Mouse (Mus musculus): ENCODE results near the gene Tm4sf19. TPM values are rescaled to one million over a fixed set of nuclear protein-coding genes. Genes with fewer than 3 reads are reported as not detected.

Gene Tm4sf19
- total RNA-seq, 2 experiments from 2014 or later, result not detected

Other genes starting within 250 kb of the Tm4sf19 start
- gene Nrros, start 234.9 kb upstream of the Tm4sf19 start, total RNA-seq (2015; ENCODE audit: low replicate concordance), result 26.3 and 40.7 TPM in 2 replicates
- 8.7 and 11.8 TPM in 2 replicates for gene Nrros, start 234.9 kb upstream of the Tm4sf19 start, total RNA-seq (2017; ENCODE audit: low replicate concordance)
- 6.1 and 7.1 TPM in 2 replicates for gene Bex6, start 220.7 kb upstream of the Tm4sf19 start, total RNA-seq (2015; ENCODE audit: low replicate concordance)
- 3.2 TPM in 1 of 2 replicates, not detected in the other for gene Bex6, start 220.7 kb upstream of the Tm4sf19 start, total RNA-seq (2017; ENCODE audit: low replicate concordance)
- gene Fbxo45, start 153.3 kb upstream of the Tm4sf19 start, total RNA-seq (2015; ENCODE audit: low replicate concordance), result 14.1 and 15.9 TPM in 2 replicates
- 17.5 and 18.5 TPM in 2 replicates for gene Fbxo45, start 153.3 kb upstream of the Tm4sf19 start, total RNA-seq (2017; ENCODE audit: low replicate concordance)
- 3.2 TPM in 1 of 2 replicates, not detected in the other for gene Wdr53, start 153.3 kb upstream of the Tm4sf19 start, total RNA-seq (2015; ENCODE audit: low replicate concordance)
- 7.9 and 16.9 TPM in 2 replicates for gene Wdr53, start 153.3 kb upstream of the Tm4sf19 start, total RNA-seq (2017; ENCODE audit: low replicate concordance)
- gene Smco1, start 129.0 kb upstream of the Tm4sf19 start, total RNA-seq (2015; ENCODE audit: low replicate concordance), result not detected in 2 replicates
- gene Smco1, start 129.0 kb upstream of the Tm4sf19 start, total RNA-seq (2017; ENCODE audit: low replicate concordance), result not detected in 2 replicates
- gene Rnf168, start 123.0 kb upstream of the Tm4sf19 start, total RNA-seq (2015; ENCODE audit: low replicate concordance), result 20.5 and 25.6 TPM in 2 replicates
- gene Rnf168, start 123.0 kb upstream of the Tm4sf19 start, total RNA-seq (2017; ENCODE audit: low replicate concordance), result 47.7 and 49.8 TPM in 2 replicates
- 15.1 and 31.9 TPM in 2 replicates for gene Ubxn7, start 68.2 kb upstream of the Tm4sf19 start, total RNA-seq (2015; ENCODE audit: low replicate concordance)
- 29.9 and 31.6 TPM in 2 replicates for gene Ubxn7, start 68.2 kb upstream of the Tm4sf19 start, total RNA-seq (2017; ENCODE audit: low replicate concordance)
- 8.6 and 11.3 TPM in 2 replicates for gene Tctex1d2, start 19.2 kb downstream of the Tm4sf19 start, total RNA-seq (2015; ENCODE audit: low replicate concordance)
- 4.8 and 11.8 TPM in 2 replicates for gene Tctex1d2, start 19.2 kb downstream of the Tm4sf19 start, total RNA-seq (2017; ENCODE audit: low replicate concordance)
- gene Pcyt1a, start 30.4 kb downstream of the Tm4sf19 start, total RNA-seq (2015; ENCODE audit: low replicate concordance), result 162 and 171 TPM in 2 replicates
- 278 and 335 TPM in 2 replicates for gene Pcyt1a, start 30.4 kb downstream of the Tm4sf19 start, total RNA-seq (2017; ENCODE audit: low replicate concordance)
- gene Slc51a, start 87.4 kb downstream of the Tm4sf19 start, total RNA-seq (2015; ENCODE audit: low replicate concordance), result not detected in 2 replicates
- gene Slc51a, start 87.4 kb downstream of the Tm4sf19 start, total RNA-seq (2017; ENCODE audit: low replicate concordance), result 0.51 TPM in 1 of 2 replicates, not detected in the other
- gene Zdhhc19, start 95.8 kb downstream of the Tm4sf19 start, total RNA-seq (2015; ENCODE audit: low replicate concordance), result not detected in 2 replicates
- not detected in 2 replicates for gene Zdhhc19, start 95.8 kb downstream of the Tm4sf19 start, total RNA-seq (2017; ENCODE audit: low replicate concordance)
- gene Tfrc, start 208.4 kb downstream of the Tm4sf19 start, total RNA-seq (2015; ENCODE audit: low replicate concordance), result 2,179 and 2,513 TPM in 2 replicates
- 2,141 and 2,792 TPM in 2 replicates for gene Tfrc, start 208.4 kb downstream of the Tm4sf19 start, total RNA-seq (2017; ENCODE audit: low replicate concordance)
- gene Tnk2, start 243.4 kb downstream of the Tm4sf19 start, total RNA-seq (2015; ENCODE audit: low replicate concordance), result 124 and 134 TPM in 2 replicates
- gene Tnk2, start 243.4 kb downstream of the Tm4sf19 start, total RNA-seq (2017; ENCODE audit: low replicate concordance), result 62.9 and 115 TPM in 2 replicates

Data from erythroid progenitor cell, adult 5-6 weeks (primary cell).